Mouse (Mus musculus): ENCODE data around the gene Nr2f1. TPM values are rescaled to one million over a fixed set of nuclear protein-coding genes. Genes with fewer than 3 reads are reported as not detected.
"Not testable (repeated sequence)": the region's sequence is repeated elsewhere in the genome, so short reads cannot be mapped to it uniquely, and the experiment has no call there.

Nr2f1 gene
- 64.3 and 70.7 TPM in 2 replicates for polyA plus RNA-seq (2014; fragmentation: Nextera tagmentation; extraction: Ambion mirVana)

- Histone ChIP-seq H3K27ac (peak within 1 kb of the TSS; percentile 100), H3K9me3 (ENCODE audit: control insufficient read depth, low read length) (no peaks in the 10 kb centered on the region), H3K27me3 (ENCODE audit: control insufficient read depth, insufficient read depth, low read length) (no peaks in the 10 kb centered on the region), H3K4me1 (replicated peaks; ENCODE audit: control insufficient read depth, insufficient read depth, low read length) (peaks cover 7% of the 10 kb centered on the region), H3K4me3 (replicated peaks; ENCODE audit: low read length) (peak within 1 kb of the TSS; percentile 99), H3K4me2 (replicated peaks) (peak within 1 kb of the TSS; percentile 90), H3K9ac (peak within 1 kb of the TSS; percentile 100), H3K36me3 (replicated peaks; ENCODE audit: control insufficient read depth, insufficient read depth) (peaks cover 11% of the 10 kb centered on the region)
- DNase-seq (ENCODE audit: low spot score) (no peak), ATAC-seq (ENCODE audit: low FRiP score) (no peak)
- 0% methylated on average over 14 of the region's 14 CpGs for WGBS
Measured at GRCm38 (mm10) chr13:78199642-78200160, at the start of gene Nr2f1. TSS of gene Nr2f1 (minus strand) at chr13:78199757.

GRCm38 (mm10) chr13:78221680-78222079 lies 22.1 kb upstream of the Nr2f1 start:
- 85% methylated on average over 3 of the region's 3 CpGs for WGBS
- ATAC-seq (ENCODE audit: low FRiP score) = no peak
- no peak for DNase-seq (ENCODE audit: low spot score)
- Histone ChIP-seq H3K9ac (no peak overlapping the region), H3K36me3 (replicated peaks; ENCODE audit: control insufficient read depth, insufficient read depth) (no peaks in the 10 kb centered on the region), H3K4me3 (replicated peaks; ENCODE audit: low read length) (no peak overlapping the region), H3K9me3 (ENCODE audit: control insufficient read depth, low read length) (0 out of 2 replicates have a peak, but pooled peaks cover 7% of the 10 kb centered on the region), H3K27me3 (ENCODE audit: control insufficient read depth, insufficient read depth, low read length) (no peaks in the 10 kb centered on the region), H3K4me1 (replicated peaks; ENCODE audit: control insufficient read depth, insufficient read depth, low read length) (no peaks in the 10 kb centered on the region), H3K27ac (no peak overlapping the region), H3K4me2 (replicated peaks) (no peak overlapping the region)

- not testable (repeated sequence) for H3K9ac ChIP-seq; ATAC-seq (ENCODE audit: low FRiP score)
Measured at GRCm38 (mm10) chr13:78220238-78220637, 20.7 kb upstream of the Nr2f1 start.

GRCm38 (mm10) chr13:78215223-78215622 lies 15.7 kb upstream of the Nr2f1 start:
- Histone ChIP-seq H3K4me3 (replicated peaks; ENCODE audit: low read length) (no peak overlapping the region), H3K36me3 (replicated peaks; ENCODE audit: control insufficient read depth, insufficient read depth) (no peaks in the 10 kb centered on the region), H3K27me3 (ENCODE audit: control insufficient read depth, insufficient read depth, low read length) (0 out of 2 replicates have a peak, but pooled peaks cover 3% of the 10 kb centered on the region), H3K4me1 (replicated peaks; ENCODE audit: control insufficient read depth, insufficient read depth, low read length) (peaks cover 25% of the 10 kb centered on the region), H3K27ac (peak overlapping the region; percentile 2; the same call in 1 of the 2 replicates), H3K9ac (no peak overlapping the region), H3K9me3 (ENCODE audit: control insufficient read depth, low read length) (0 out of 2 replicates have a peak, but pooled peaks cover 3% of the 10 kb centered on the region), H3K4me2 (replicated peaks) (no peak overlapping the region)
- DNase-seq (ENCODE audit: low spot score) = peak; percentile 52
- WGBS = 22% methylated on average over 2 of the region's 2 CpGs
- ATAC-seq (ENCODE audit: low FRiP score) = no peak

More at GRCm38 (mm10) chr13:78220238-78220637, 20.7 kb upstream of the Nr2f1 start:
- not testable (repeated sequence) for H3K9me3 ChIP-seq (ENCODE audit: control insufficient read depth, low read length); H3K27me3 ChIP-seq (ENCODE audit: control insufficient read depth, insufficient read depth, low read length); H3K4me3 ChIP-seq (replicated peaks; ENCODE audit: low read length); DNase-seq (ENCODE audit: low spot score); H3K4me1 ChIP-seq (replicated peaks; ENCODE audit: control insufficient read depth, insufficient read depth, low read length); H3K36me3 ChIP-seq (replicated peaks; ENCODE audit: control insufficient read depth, insufficient read depth); H3K4me2 ChIP-seq (replicated peaks); H3K27ac ChIP-seq
- 96% methylated on average over 6 of the region's 6 CpGs for WGBS

- H3K27ac ChIP-seq = no peak overlapping the region
- 31% methylated on average over 2 of the region's 2 CpGs for WGBS
Measured at GRCm38 (mm10) chr13:78213155-78213554, 13.6 kb upstream of the Nr2f1 start.

GRCm38 (mm10) chr13:78212111-78212510 lies 12.6 kb upstream of the Nr2f1 start:
- Histone ChIP-seq H3K36me3 (replicated peaks; ENCODE audit: control insufficient read depth, insufficient read depth) (no peaks in the 10 kb centered on the region), H3K4me3 (replicated peaks; ENCODE audit: low read length) (no peak overlapping the region), H3K9me3 (ENCODE audit: control insufficient read depth, low read length) (no peaks in the 10 kb centered on the region), H3K4me1 (replicated peaks; ENCODE audit: control insufficient read depth, insufficient read depth, low read length) (peaks cover 55% of the 10 kb centered on the region), H3K9ac (no peak overlapping the region), H3K27me3 (ENCODE audit: control insufficient read depth, insufficient read depth, low read length) (0 out of 2 replicates have a peak, but pooled peaks cover 3% of the 10 kb centered on the region), H3K4me2 (replicated peaks) (no peak overlapping the region), H3K27ac (no peak overlapping the region; the same call in 1 of the 2 replicates)
- DNase-seq (ENCODE audit: low spot score) (no peak), ATAC-seq (ENCODE audit: low FRiP score) (no peak)
- WGBS = 43% methylated on average over 15 of the region's 15 CpGs

More at GRCm38 (mm10) chr13:78213155-78213554, 13.6 kb upstream of the Nr2f1 start:
- Histone ChIP-seq H3K4me1 (replicated peaks; ENCODE audit: control insufficient read depth, insufficient read depth, low read length) (peaks cover 45% of the 10 kb centered on the region), H3K4me2 (replicated peaks) (no peak overlapping the region), H3K9ac (no peak overlapping the region), H3K36me3 (replicated peaks; ENCODE audit: control insufficient read depth, insufficient read depth) (no peaks in the 10 kb centered on the region), H3K27me3 (ENCODE audit: control insufficient read depth, insufficient read depth, low read length) (0 out of 2 replicates have a peak, but pooled peaks cover 3% of the 10 kb centered on the region), H3K9me3 (ENCODE audit: control insufficient read depth, low read length) (no peaks in the 10 kb centered on the region), H3K4me3 (replicated peaks; ENCODE audit: low read length) (no peak overlapping the region)
- no peak for ATAC-seq (ENCODE audit: low FRiP score)
- no peak for DNase-seq (ENCODE audit: low spot score)

- ATAC-seq (ENCODE audit: low FRiP score) = no peak
- H3K27ac ChIP-seq = peak overlapping the region; percentile 84; the same call in 1 of the 2 replicates
- peak overlapping the region; percentile 68 for H3K9ac ChIP-seq
- H3K36me3 ChIP-seq (replicated peaks; ENCODE audit: control insufficient read depth, insufficient read depth) = no peaks in the 10 kb centered on the region
- no peaks in the 10 kb centered on the region for H3K9me3 ChIP-seq (ENCODE audit: control insufficient read depth, low read length)
- 0 out of 2 replicates have a peak overlapping the region, but pooled peaks have one; percentile 38 for H3K4me3 ChIP-seq (replicated peaks; ENCODE audit: low read length)
- WGBS = 37% methylated on average over 14 of the region's 14 CpGs
- DNase-seq (ENCODE audit: low spot score) = no peak
- peak overlapping the region; percentile 95 for H3K4me2 ChIP-seq (replicated peaks)
- H3K27me3 ChIP-seq (ENCODE audit: control insufficient read depth, insufficient read depth, low read length) = 0 out of 2 replicates have a peak, but pooled peaks cover 3% of the 10 kb centered on the region
- peaks cover 58% of the 10 kb centered on the region for H3K4me1 ChIP-seq (replicated peaks; ENCODE audit: control insufficient read depth, insufficient read depth, low read length)
Measured at GRCm38 (mm10) chr13:78211231-78212010, 11.9 kb upstream of the Nr2f1 start.

GRCm38 (mm10) chr13:78210748-78211089 lies 11.2 kb upstream of the Nr2f1 start:
- no peak for DNase-seq (ENCODE audit: low spot score)
- Histone ChIP-seq H3K4me3 (replicated peaks; ENCODE audit: low read length) (peak overlapping the region; percentile 38), H3K27ac (peak overlapping the region; percentile 84), H3K4me2 (replicated peaks) (peak overlapping the region; percentile 95), H3K36me3 (replicated peaks; ENCODE audit: control insufficient read depth, insufficient read depth) (no peaks in the 10 kb centered on the region), H3K4me1 (replicated peaks; ENCODE audit: control insufficient read depth, insufficient read depth, low read length) (peaks cover 63% of the 10 kb centered on the region), H3K27me3 (ENCODE audit: control insufficient read depth, insufficient read depth, low read length) (0 out of 2 replicates have a peak, but pooled peaks cover 3% of the 10 kb centered on the region), H3K9me3 (ENCODE audit: control insufficient read depth, low read length) (no peaks in the 10 kb centered on the region), H3K9ac (peak overlapping the region; percentile 68)
- WGBS = 11% methylated on average over 13 of the region's 13 CpGs
- ATAC-seq (ENCODE audit: low FRiP score) = no peak

- no peaks in the 10 kb centered on the region for H3K9me3 ChIP-seq (ENCODE audit: control insufficient read depth, low read length)
- peak overlapping the region; percentile 38 for H3K4me3 ChIP-seq (replicated peaks; ENCODE audit: low read length)
- WGBS = under 1% methylated on average over 38 of the region's 38 CpGs
- peak overlapping the region; percentile 68 for H3K9ac ChIP-seq
- ATAC-seq (ENCODE audit: low FRiP score) (peak; percentile 64), DNase-seq (ENCODE audit: low spot score) (peak; percentile 68)
- H3K4me2 ChIP-seq (replicated peaks) = peak overlapping the region; percentile 95
- H3K36me3 ChIP-seq (replicated peaks; ENCODE audit: control insufficient read depth, insufficient read depth) = no peaks in the 10 kb centered on the region
- peak overlapping the region; percentile 84 for H3K27ac ChIP-seq
- peaks cover 65% of the 10 kb centered on the region for H3K4me1 ChIP-seq (replicated peaks; ENCODE audit: control insufficient read depth, insufficient read depth, low read length)
- H3K27me3 ChIP-seq (ENCODE audit: control insufficient read depth, insufficient read depth, low read length) = 0 out of 2 replicates have a peak, but pooled peaks cover 3% of the 10 kb centered on the region
Measured at GRCm38 (mm10) chr13:78210029-78210747, 10.6 kb upstream of the Nr2f1 start.
